Mouse (Mus musculus): ENCODE measurements around the gene 1700029I15Rik.

The 1700029I15Rik gene

DNA sequence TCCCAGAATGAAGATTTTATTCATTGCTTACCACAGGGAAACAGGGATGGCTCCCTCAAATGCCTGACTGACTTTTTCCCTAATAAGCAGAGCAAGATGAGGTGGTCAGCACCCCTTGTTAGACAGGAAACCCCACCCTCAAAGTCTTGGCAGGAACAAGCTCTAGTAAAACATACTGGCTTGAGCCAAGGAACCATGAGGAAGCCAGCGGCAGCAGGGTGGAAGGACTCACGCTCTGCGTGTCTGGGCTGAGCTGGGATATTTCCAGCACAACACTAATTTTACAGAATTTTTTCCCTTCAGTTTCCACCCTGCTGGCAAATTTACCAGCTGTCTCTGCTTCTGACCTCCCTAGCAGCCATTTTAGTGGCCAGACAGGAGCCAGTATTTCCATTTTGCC, 44.1 kb downstream of the 1700029I15Rik start:
- peak in 1 of 2 experiments; percentile 64 for DNase-seq (ENCODE audit: low spot score in 2 of 2)

DNA sequence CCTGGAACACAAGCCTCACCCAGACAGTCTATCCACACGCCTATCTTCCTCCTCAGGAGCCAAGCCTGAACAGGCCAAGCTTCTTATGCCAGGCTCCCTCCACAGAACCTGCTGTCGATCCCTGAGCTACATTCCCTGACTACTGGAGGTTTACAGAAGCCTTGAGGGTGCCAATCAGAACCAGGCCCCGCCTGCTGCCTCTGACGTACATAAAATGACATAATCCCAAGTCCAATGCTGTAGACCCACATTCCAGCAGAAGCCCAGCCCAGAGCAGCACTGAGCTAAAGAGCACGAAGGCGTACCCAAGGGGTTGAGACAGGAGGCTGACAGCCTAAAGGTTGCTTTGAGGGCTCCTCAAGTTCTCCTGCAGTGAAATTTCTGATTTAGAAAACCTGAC, 45.5 kb downstream of the 1700029I15Rik start:
- DNase-seq (ENCODE audit: low spot score in 2 of 2), result peak; percentile 72 to 85

GRCm38 (mm10) chr2:92430089-92430488, 47.8 kb downstream of the 1700029I15Rik start:
- DNase-seq (ENCODE audit: low spot score in 2 of 2), result no peak

DNA sequence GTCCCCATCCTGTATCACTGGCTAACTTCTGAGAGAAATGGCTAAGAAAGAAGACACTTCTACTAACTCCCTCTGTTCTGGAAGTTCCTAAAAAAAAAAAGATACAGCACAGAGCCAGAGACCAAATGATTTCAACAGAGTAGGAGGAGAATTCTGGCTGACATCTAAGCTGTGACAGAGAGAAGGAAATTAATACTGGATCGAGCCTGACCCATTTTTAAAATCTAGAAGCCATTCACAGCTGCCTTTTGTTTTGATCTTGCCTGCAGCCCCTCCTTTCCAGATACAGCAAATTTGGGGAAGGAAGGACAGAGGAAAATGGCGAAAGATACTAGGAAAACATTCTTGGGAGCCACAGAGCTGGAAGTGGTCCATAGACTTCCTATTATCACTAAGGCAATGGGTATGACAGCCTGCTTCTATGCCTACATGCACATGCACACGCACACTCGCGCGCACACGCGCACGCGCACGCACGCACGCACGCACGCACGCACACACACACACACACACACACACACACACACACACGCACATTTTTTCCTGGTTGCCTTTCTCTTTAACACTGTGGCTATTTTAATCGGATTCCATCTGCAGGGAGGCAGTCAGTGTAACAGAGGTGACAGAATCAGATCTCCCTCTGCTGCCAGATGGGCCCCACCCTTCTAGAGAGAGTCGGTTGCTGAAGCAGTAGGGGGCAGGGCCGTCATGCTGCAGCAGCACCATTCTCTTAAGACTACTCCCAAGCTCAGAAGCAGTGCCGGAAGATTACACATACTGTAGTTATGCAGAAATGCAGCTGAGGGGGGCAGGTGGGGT, 48.6 kb downstream of the 1700029I15Rik start:
- DNase-seq (ENCODE audit: low spot score in 2 of 2), result peak in 1 of 2 experiments; percentile 68

DNA sequence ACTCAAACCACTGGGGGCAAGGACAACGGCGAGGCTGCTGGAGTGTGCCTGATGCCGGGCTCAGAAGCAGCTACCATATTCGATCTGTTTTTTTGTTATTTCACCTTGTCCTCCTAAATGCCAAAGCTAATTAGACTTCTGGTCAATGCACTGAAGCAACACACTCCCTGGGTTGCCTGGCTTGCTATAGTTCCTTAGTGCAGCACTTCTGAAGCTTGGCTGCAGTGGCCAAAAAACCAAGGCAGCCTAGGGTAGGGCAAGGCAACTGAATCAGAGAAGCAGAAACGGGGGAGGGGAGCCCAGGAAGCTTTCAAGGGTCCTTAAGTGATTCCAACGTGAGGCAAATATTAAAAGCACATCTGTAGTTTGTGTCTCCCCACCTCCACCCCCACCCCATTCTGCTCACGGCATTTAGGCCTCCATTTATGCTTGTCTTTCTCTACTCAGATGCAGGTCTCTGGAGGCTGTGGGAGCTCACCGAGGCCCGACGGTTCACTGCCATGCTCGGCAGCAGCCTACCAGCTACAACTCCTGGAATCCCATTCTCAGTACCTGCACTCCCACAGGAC, 49.4 kb downstream of the 1700029I15Rik start:
- no peak for DNase-seq (ENCODE audit: low spot score in 2 of 2)

GRCm38 (mm10) chr2:92432299-92433295, 50.3 kb downstream of the 1700029I15Rik start:
- peak in 1 of 2 experiments; percentile 65 for DNase-seq (ENCODE audit: low spot score in 2 of 2)

DNA sequence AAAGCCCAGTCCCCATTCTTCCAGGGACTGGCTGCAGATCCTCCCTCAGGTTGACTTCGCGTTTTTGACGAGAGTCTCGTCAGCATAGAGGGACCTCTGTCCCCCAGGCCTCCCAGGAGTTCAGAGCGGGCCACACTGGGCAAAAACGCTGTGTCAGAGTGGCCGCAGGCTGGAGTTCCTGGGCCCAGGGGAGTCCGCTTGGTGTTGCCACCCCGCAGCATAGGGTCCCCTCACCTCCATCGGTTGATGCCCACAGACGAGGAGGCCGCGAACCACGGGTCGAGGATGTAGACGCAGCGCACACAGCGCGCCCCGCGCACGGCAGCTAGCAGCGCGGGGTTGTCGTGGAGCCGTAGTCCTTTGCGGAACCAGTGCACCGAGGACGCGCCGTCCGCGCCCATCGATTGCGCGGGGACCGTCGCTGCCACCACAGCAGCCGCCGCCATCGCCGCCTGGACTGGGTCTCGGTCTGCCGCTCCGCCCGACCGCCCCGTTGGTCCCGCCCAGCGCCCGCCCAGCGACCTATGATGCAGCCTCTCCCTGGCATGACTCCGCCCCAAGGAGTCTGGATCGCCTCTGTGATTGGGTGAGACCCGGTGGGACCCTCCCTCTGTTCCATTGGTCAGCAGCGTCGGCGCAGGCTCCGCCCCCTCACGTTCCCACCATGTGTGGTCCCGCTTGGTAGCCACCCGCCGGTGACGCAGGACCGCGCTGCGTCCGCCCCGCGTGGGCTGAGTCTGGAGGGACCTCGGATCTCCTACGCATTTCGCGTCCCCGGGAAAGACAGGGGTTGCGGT, 51.4 kb downstream of the 1700029I15Rik start, which contains the start of gene Cry2:
Gene Cry2 (minus strand): TSS at position 466 of the 797 bp plus-strand sequence.
- DNase-seq (ENCODE audit: low spot score in 2 of 2), result peak; percentile 95 to 98

DNA sequence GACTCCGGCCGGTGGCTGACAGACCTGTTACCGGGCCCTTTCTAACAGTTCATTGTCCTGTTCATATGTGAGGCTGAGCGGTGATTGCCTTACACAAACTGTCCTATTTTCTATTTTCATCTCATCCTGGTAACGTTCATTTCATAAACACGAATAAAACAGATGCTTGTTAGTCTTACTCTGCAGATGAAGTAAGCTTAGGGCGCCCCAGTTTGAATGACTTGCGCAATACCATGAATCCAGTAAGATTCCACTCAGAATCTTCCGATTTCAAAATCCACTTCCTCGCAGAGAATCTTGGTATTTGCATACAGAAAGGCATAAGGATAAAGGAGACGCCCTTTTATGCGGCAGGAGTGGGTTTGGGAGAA, 52.0 kb downstream of the 1700029I15Rik start:
- DNase-seq (ENCODE audit: low spot score in 2 of 2), result no peak

DNA sequence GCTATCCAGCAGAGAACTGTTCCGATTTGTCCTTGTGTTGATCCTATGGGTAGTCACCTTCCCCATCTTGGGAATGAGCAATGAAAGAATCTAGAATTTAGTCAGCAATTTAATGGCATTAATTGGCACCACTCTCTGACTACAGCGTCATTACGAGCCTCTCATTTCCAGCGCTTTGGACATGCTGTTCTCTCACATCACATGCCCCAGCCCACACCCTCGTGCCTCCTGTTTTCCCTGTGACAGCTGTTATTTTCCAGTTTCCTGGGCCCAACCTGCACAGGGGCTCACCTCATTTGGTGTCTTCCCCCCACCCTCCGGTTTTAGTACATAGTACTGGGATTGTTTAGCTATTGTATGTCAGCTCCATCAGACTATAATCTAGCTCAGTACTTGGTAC, 52.7 kb downstream of the 1700029I15Rik start:
- DNase-seq (ENCODE audit: low spot score in 2 of 2), result no peak
